Mouse (Mus musculus) retina, postnatal 1 day (tissue): ENCODE results near the gene Kcnk4.

ENCODE experiments used
- DNase-seq: peaks from one replicate; pipeline ENCODE4 v3.0.0-alpha.2; 2012

Gene Kcnk4

GRCm38 (mm10) chr19:6934195-6934977 is at the start of gene Kcnk4:
TSS of gene Kcnk4 (minus strand) at chr19:6934515.
- no peak for DNase-seq

- peak; percentile 44 for DNase-seq
Measured at GRCm38 (mm10) chr19:6983621-6984020, 49.3 kb upstream of the Kcnk4 start.

GRCm38 (mm10) chr19:6981465-6981864 is 47.1 kb upstream of the Kcnk4 start:
- DNase-seq, result no peak

- peak; percentile 99 for DNase-seq
Measured at GRCm38 (mm10) chr19:6980381-6981093, 46.2 kb upstream of the Kcnk4 start, which contains the start of gene Fkbp2. TSS of gene Fkbp2 (minus strand) at chr19:6980501.

- DNase-seq, result peak; percentile 100
Measured at GRCm38 (mm10) chr19:6979486-6980380, 45.4 kb upstream of the Kcnk4 start.

GRCm38 (mm10) chr19:6979001-6979479 is 44.7 kb upstream of the Kcnk4 start:
- DNase-seq, result no peak

GRCm38 (mm10) chr19:6978639-6978974 is 44.3 kb upstream of the Kcnk4 start:
- DNase-seq, result no peak

GRCm38 (mm10) chr19:6977759-6978638 is 43.7 kb upstream of the Kcnk4 start:
- no peak for DNase-seq

GRCm38 (mm10) chr19:6975537-6976521 is 41.5 kb upstream of the Kcnk4 start, which contains the start of gene Plcb3:
TSS of gene Plcb3 (minus strand) at chr19:6976470.
- peak; percentile 94 for DNase-seq

GRCm38 (mm10) chr19:6974211-6975205 is 40.2 kb upstream of the Kcnk4 start, which contains the start of gene Ppp1r14b:
TSS of gene Ppp1r14b (plus strand) at chr19:6974968.
- peak; percentile 93 for DNase-seq

GRCm38 (mm10) chr19:6973581-6974190 is 39.4 kb upstream of the Kcnk4 start:
- DNase-seq, result no peak

- no peak for DNase-seq
Measured at GRCm38 (mm10) chr19:6972247-6972917, 38.1 kb upstream of the Kcnk4 start.

- DNase-seq, result no peak
Measured at GRCm38 (mm10) chr19:6971644-6972043, 37.3 kb upstream of the Kcnk4 start.

GRCm38 (mm10) chr19:6970460-6971085 is 36.3 kb upstream of the Kcnk4 start:
- DNase-seq, result peak; percentile 48

- DNase-seq, result peak; percentile 78
Measured at GRCm38 (mm10) chr19:6969665-6970381, 35.5 kb upstream of the Kcnk4 start.

- DNase-seq, result no peak
Measured at GRCm38 (mm10) chr19:6969291-6969664, 35.0 kb upstream of the Kcnk4 start.
